Mouse (Mus musculus) limb, embryonic 14.5 days (tissue): ENCODE data around the gene Nlgn2. TPM values are rescaled to one million over a fixed set of nuclear protein-coding genes. Genes with fewer than 3 reads are reported as not detected.

Experiments
- ATAC-seq: fragments of 200-750 bp; cut with Nextera tagmentation; 2 replicates; pipeline ENCODE4 v1.8.0; 2017; ENCODE audit warnings: low read depth, moderate number of reproducible peaks, moderate TSS enrichment; ENCODE audit not compliant: low FRiP score
- DNase-seq: peaks from one replicate; pipeline ENCODE4 v3.0.0-alpha.2; 2015; ENCODE audit warnings: low spot score
- H3K27ac ChIP-seq: fragments of 300-500 bp; sonication (generic); replicated peaks from 2 replicates; pipeline ENCODE4 v1.5.1; 2014; ENCODE audit warnings: low read depth, mild to moderate bottlenecking, low read length, moderate library complexity, mixed read lengths
- H3K27me3 ChIP-seq: fragments of 300-500 bp; sonication (generic); 2 replicates; pipeline ENCODE4 v1.6.1; 2014; ENCODE audit warnings: low read length, mixed read lengths; ENCODE audit not compliant: control insufficient read depth, insufficient read depth
- H3K36me3 ChIP-seq: fragments of 300-500 bp; sonication (generic); 2 replicates; pipeline ENCODE4 v1.6.1; 2014; ENCODE audit warnings: mild to moderate bottlenecking, low read length, moderate library complexity, mixed read lengths; ENCODE audit not compliant: control insufficient read depth, insufficient read depth
- H3K4me1 ChIP-seq: fragments of 300-500 bp; sonication (generic); 2 replicates; pipeline ENCODE4 v1.6.1; 2014; ENCODE audit warnings: antibody characterized with exemption, low read length, mixed read lengths; ENCODE audit not compliant: control insufficient read depth, insufficient read depth
- H3K4me2 ChIP-seq: fragments of 300-500 bp; sonication (generic); replicated peaks from 2 replicates; pipeline ENCODE4 v1.6.1; 2014; ENCODE audit warnings: low read depth, mild to moderate bottlenecking, low read length, moderate library complexity; ENCODE audit not compliant: severe bottlenecking
- H3K4me3 ChIP-seq: fragments of 300-500 bp; sonication (generic); replicated peaks from 2 replicates; pipeline ENCODE4 v1.5.1; 2014; ENCODE audit warnings: low read length
- H3K9ac ChIP-seq: fragments of 300-500 bp; sonication (generic); 2 replicates; pipeline ENCODE4 v1.6.1; 2014; ENCODE audit warnings: mild to moderate bottlenecking, low read depth, low read length, moderate library complexity; ENCODE audit not compliant: severe bottlenecking
- H3K9me3 ChIP-seq: fragments of 300-500 bp; sonication (generic); 2 replicates; pipeline ENCODE4 v1.6.1; 2016; ENCODE audit warnings: low read length; ENCODE audit not compliant: control insufficient read depth
- POLR2A ChIP-seq: fragments of 200-500 bp; IDR thresholded peaks from 2 replicates; pipeline ENCODE4 v1.8.0; 2012; ENCODE audit warnings: inconsistent platforms, mild to moderate bottlenecking, moderate library complexity, borderline replicate concordance; ENCODE audit not compliant: insufficient read depth, insufficient read length; ENCODE audit errors: extremely low read depth
- WGBS: fragments of 180-500 bp; shearing (Covaris S2); extraction: QIAGEN DNeasy Blood & Tissue Kit; methylation state at CpG from one replicate; pipeline ENCODE4 v1.1.7; 2014; 5-methylcytosine and 5-hydroxymethylcytosine counted together
- polyA plus RNA-seq, 2 experiments: library from polyadenylated mRNA; depleted of rRNA in 1 of 2; stranded (reverse) in 1 of 2; unstranded in 1 of 2; fragments of >200 nt; fragmentation: Nextera tagmentation in 1 of 2; extraction: Ambion mirVana in 1 of 2; gene quantifications; 2 replicates each; pipeline versions ENCODE4 v1.2.1 to v1.2.3; 2012 to 2014

Nlgn2 gene
- polyA plus RNA-seq, 2 experiments, result 11.1 to 96.0 TPM

DNA sequence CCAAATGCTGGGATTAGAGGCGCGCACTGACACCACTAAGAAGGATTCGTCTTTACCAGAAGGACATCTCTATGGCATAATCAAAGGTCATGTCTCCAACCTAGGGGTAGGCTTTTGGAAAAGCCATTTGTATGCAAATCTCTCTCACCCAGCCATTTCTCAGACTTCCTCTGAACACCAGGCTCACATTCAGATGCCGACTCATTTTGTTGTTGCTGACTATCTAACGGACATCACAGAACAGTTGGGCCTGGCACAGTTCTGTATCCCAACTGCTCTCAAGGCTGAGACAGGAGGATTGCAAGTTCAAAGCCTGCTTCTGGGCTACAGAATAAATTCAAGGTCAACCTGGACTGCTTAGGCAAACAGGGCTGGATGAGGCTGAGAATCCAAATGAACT, 50.3 kb downstream of the Nlgn2 start:
- Histone ChIP-seq H3K9me3 (no peaks in the 10 kb centered on the region), H3K36me3 (no peaks in the 10 kb centered on the region), H3K27ac (no peak overlapping the region), H3K4me2 (no peak overlapping the region), H3K27me3 (no peaks in the 10 kb centered on the region), H3K4me3 (no peak overlapping the region), H3K9ac (no peak overlapping the region), H3K4me1 (no peaks in the 10 kb centered on the region)
- no peak for TF ChIP-seq POLR2A
- no peak for ATAC-seq
- no peak for DNase-seq
- 88% methylated on average over 5 of the region's 5 CpGs for WGBS

DNA sequence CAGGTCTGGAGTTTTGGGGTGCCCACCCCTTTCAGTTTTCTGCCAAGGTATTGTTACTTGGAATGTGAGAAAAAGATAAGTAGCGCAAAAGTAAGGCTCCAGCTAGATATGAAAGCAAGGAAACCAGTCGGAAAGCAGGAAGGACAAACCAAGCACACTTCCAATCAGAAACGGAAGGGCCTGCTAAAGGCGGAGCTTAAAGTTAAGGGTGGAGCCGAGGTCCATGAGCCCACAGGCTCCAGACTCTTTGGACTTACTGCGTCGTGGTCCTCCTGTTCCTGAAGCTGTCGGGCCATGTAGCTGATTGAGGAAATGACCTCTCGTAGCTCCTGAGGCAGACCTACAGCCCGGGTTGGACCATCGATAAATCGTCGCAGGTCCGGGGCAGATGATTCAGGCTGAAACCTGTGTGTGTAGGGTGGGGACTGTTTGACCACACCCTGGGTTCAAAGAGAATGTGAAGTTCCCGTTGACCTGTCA, 52.8 kb downstream of the Nlgn2 start:
- no peaks in the 10 kb centered on the region for H3K36me3 ChIP-seq
- no peaks in the 10 kb centered on the region for H3K4me1 ChIP-seq
- H3K4me2 ChIP-seq, result peak overlapping the region; percentile 15; the same call in 1 of the 2 replicates
- no peaks in the 10 kb centered on the region for H3K27me3 ChIP-seq
- WGBS, result 35% methylated on average over 15 of the region's 15 CpGs
- no peak overlapping the region for H3K9ac ChIP-seq
- H3K9me3 ChIP-seq, result no peaks in the 10 kb centered on the region
- TF ChIP-seq POLR2A, result no peak
- DNase-seq (no peak), ATAC-seq (no peak)
- H3K27ac ChIP-seq, result no peak overlapping the region
- 0 out of 2 replicates have a peak overlapping the region, but pooled peaks have one; percentile 7 for H3K4me3 ChIP-seq

DNA sequence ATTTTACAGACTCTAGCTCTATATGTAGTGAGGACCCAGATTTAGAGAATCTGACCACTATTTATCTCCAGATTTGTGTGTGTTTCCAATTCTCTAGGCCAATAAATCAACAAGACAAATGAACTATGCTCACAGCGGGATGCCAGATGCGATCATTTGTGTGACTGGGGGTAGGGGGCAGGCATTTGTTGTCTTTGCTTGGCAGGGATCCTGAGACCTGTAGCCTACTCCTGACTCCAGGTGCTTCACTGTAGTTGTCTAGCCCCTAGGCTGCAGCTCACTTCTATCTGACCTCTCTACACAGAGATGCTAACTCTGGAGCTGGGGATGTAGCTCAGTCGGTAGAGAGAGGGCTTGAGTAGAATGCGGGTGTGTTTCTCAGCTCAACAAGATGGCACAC, 55.8 kb downstream of the Nlgn2 start:
- H3K4me2 ChIP-seq, result no peak overlapping the region
- H3K4me1 ChIP-seq, result peaks cover 6% of the 10 kb centered on the region
- no peak overlapping the region for H3K9ac ChIP-seq
- DNase-seq (no peak), ATAC-seq (no peak)
- no peak overlapping the region for H3K27ac ChIP-seq
- H3K4me3 ChIP-seq, result no peak overlapping the region
- peaks cover 18% of the 10 kb centered on the region for H3K36me3 ChIP-seq
- TF ChIP-seq POLR2A, result no peak
- H3K9me3 ChIP-seq, result no peaks in the 10 kb centered on the region
- 19% methylated on average over 4 of the region's 4 CpGs for WGBS
- H3K27me3 ChIP-seq, result no peaks in the 10 kb centered on the region

DNA sequence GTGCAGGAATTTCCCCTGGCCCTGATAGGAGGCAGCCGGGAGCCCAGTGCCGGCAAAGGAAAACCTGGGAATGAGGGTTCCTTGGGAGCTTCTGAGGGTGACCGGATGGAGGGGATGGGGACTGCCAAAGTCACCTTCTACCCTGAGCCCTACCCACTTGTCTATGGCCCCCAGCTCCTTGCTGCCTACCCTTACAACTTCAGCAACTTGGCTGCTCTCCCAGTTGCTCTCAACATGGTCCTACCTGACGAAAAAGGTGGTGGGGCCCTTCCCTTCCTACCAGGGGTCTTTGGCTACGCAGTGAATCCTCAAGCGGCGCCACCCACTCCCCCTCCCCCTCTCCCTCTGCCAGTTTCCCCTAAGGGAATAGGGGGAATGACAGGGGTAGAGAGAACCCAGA, 58.6 kb downstream of the Nlgn2 start:
- peaks cover 29% of the 10 kb centered on the region for H3K36me3 ChIP-seq
- peaks cover 6% of the 10 kb centered on the region for H3K4me1 ChIP-seq
- no peaks in the 10 kb centered on the region for H3K27me3 ChIP-seq
- H3K4me2 ChIP-seq, result no peak overlapping the region
- H3K4me3 ChIP-seq, result no peak overlapping the region
- no peaks in the 10 kb centered on the region for H3K9me3 ChIP-seq
- no peak overlapping the region for H3K27ac ChIP-seq
- no peak overlapping the region for H3K9ac ChIP-seq
- ATAC-seq (no peak), DNase-seq (no peak)
- 33% methylated on average over 7 of the region's 7 CpGs for WGBS
- no peak for TF ChIP-seq POLR2A

DNA sequence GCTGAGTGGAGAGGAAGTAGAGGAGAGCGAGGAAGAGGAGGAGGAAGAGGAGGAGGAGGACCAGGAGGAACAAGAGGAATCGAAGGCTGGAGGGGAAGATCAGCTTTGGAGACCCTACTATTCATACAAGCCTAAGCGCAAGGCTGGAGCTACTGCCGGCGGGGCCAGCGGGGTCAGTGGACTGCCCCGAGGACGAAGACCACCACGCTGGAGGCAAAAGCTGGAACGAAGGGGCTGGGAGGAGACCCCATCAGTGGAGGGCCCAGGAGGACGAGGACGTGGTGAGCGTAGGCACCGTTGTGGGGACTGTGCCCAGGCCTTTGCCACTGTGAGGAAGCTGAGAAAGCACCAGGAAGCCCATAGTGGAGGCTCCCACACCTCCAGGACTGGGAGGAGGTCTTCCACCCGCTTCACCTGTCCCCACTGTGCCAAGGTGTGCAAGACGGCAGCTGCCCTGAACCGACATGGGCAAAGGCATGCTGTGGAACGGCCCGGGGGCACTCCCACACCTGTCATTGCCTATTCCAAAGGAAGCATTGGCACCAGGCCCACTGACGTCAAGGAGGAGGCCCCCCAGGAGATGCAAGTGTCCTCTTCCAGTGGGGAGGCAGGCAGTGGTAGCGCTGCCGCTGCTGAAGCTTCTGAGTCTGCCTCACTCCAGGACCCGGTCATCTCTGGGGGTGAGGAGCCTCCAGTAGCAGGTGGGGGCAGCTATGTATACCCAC, 59.2 kb downstream of the Nlgn2 start:
- no peak for DNase-seq
- Histone ChIP-seq H3K4me2 (no peak overlapping the region), H3K4me3 (no peak overlapping the region), H3K36me3 (peaks cover 29% of the 10 kb centered on the region), H3K27me3 (no peaks in the 10 kb centered on the region), H3K27ac (no peak overlapping the region), H3K9ac (no peak overlapping the region), H3K9me3 (no peaks in the 10 kb centered on the region), H3K4me1 (peaks cover 6% of the 10 kb centered on the region)
- no peak for TF ChIP-seq POLR2A
- ATAC-seq, result no peak
- WGBS, result 62% methylated on average over 21 of the region's 23 CpGs
